Mouse (Mus musculus) lung, adult 10 weeks (tissue): Measurements from ENCODE around the gene Lrrc28. TPM values are rescaled to one million over a fixed set of nuclear protein-coding genes. Genes with fewer than 3 reads are reported as not detected.

Experiments used
- polyA plus RNA-seq: library from polyadenylated mRNA; stranded (reverse); fragments of 350-450 nt; fragmentation: Illumina TruSeq; extraction: RNeasy Lipid Tissue Mini Kit (QIAGEN cat#74804); gene quantifications from one replicate; pipeline ENCODE4 v1.2.3, GENCODE M21; 2014; ENCODE audit warnings: low read depth, low replicate concordance; ENCODE audit not compliant: insufficient read depth

Gene Lrrc28
- 5.6 TPM for polyA plus RNA-seq

GRCm38 (mm10) chr7:67644833-67645680 lies at the start of gene Lrrc28:
Gene Lrrc28, minus strand, starts transcription at chr7:67645268.

GRCm38 (mm10) chr7:67647277-67647676 lies 2.2 kb upstream of the Lrrc28 start, which contains the start of gene Ttc23:
Gene Ttc23, plus strand, starts transcription at chr7:67647410.

Other genes starting within 250 kb of the Lrrc28 start
- 11.1 TPM for gene Ttc23, start 2.1 kb upstream of the Lrrc28 start, polyA plus RNA-seq
- gene Synm, start 114.5 kb upstream of the Lrrc28 start, polyA plus RNA-seq: 15.9 TPM